Mouse (Mus musculus) hindbrain, embryonic 16.5 days (tissue): ENCODE data around the gene Fam217a. TPM values are rescaled to one million over a fixed set of nuclear protein-coding genes. Genes with fewer than 3 reads are reported as not detected.
"Not testable (repeated sequence)": the region's sequence is repeated elsewhere in the genome, so short reads cannot be mapped to it uniquely, and the experiment has no call there.

Experiments used
- ATAC-seq: fragments of 200-750 bp; cut with Nextera tagmentation; 2 replicates; pipeline ENCODE4 v1.8.0; 2017; ENCODE audit warnings: moderate TSS enrichment, moderate library complexity
- H3K27ac ChIP-seq: fragments of 300-500 bp; sonication (generic); 2 replicates; pipeline ENCODE4 v1.5.1; 2014; ENCODE audit warnings: low read depth, mild to moderate bottlenecking, control low read depth, low read length, moderate library complexity
- H3K27me3 ChIP-seq: fragments of 300-500 bp; sonication (generic); replicated peaks from 2 replicates; pipeline ENCODE4 v1.6.1; 2014; ENCODE audit warnings: low read length; ENCODE audit not compliant: control insufficient read depth, insufficient read depth
- H3K36me3 ChIP-seq: fragments of 300-500 bp; sonication (generic); 2 replicates; pipeline ENCODE4 v1.6.1; 2014; ENCODE audit warnings: mild to moderate bottlenecking, low read length, moderate library complexity, mixed read lengths; ENCODE audit not compliant: control insufficient read depth, insufficient read depth
- H3K4me1 ChIP-seq: fragments of 300-500 bp; sonication (generic); 2 replicates; pipeline ENCODE4 v1.6.1; 2014; ENCODE audit warnings: low read depth, low read length; ENCODE audit not compliant: control insufficient read depth, insufficient read depth
- H3K4me2 ChIP-seq: fragments of 300-500 bp; sonication (generic); 2 replicates; pipeline ENCODE4 v1.6.1; 2014; ENCODE audit warnings: mild to moderate bottlenecking, low read length, control low read depth, moderate library complexity
- H3K4me3 ChIP-seq: fragments of 300-500 bp; sonication (generic); 2 replicates; pipeline ENCODE4 v1.5.1; 2014; ENCODE audit warnings: mild to moderate bottlenecking, low read length, control low read depth, moderate library complexity
- H3K9ac ChIP-seq: fragments of 300-500 bp; sonication (generic); 2 replicates; pipeline ENCODE4 v1.6.1; 2014; ENCODE audit warnings: low read depth, mild to moderate bottlenecking, control low read depth, low read length, moderate library complexity
- H3K9me3 ChIP-seq: fragments of 300-500 bp; sonication (generic); 2 replicates; pipeline ENCODE4 v1.6.1; 2014; ENCODE audit warnings: mild to moderate bottlenecking, low read length, moderate library complexity; ENCODE audit not compliant: control insufficient read depth
- WGBS: fragments of 180-500 bp; shearing (Covaris S2); extraction: QIAGEN DNeasy Blood & Tissue Kit; methylation state at CpG from one replicate; pipeline ENCODE4 v1.1.7; 2014; 5-methylcytosine and 5-hydroxymethylcytosine counted together
- polyA plus RNA-seq: library from polyadenylated mRNA; unstranded; fragments of >200 nt; fragmentation: Nextera tagmentation; extraction: Ambion mirVana; gene quantifications from 2 replicates; pipeline ENCODE4 v1.2.1, GENCODE M21; 2015

Gene Fam217a
- polyA plus RNA-seq, 1 experiment from 2014 or later, result 1.5 TPM

GRCm38 (mm10) chr13:34875741-34876445 lies 48.2 kb downstream of the Fam217a start:
- H3K4me2 ChIP-seq, result peak overlapping the region; percentile 74
- no peaks in the 10 kb centered on the region for H3K36me3 ChIP-seq
- WGBS, result under 1% methylated on average over 33 of the region's 50 CpGs
- H3K4me1 ChIP-seq, result peaks cover 19% of the 10 kb centered on the region
- peak; percentile 13 for ATAC-seq
- peak overlapping the region; percentile 96 for H3K4me3 ChIP-seq
- H3K9ac ChIP-seq, result peak overlapping the region; percentile 93
- no peaks in the 10 kb centered on the region for H3K9me3 ChIP-seq
- no peaks in the 10 kb centered on the region for H3K27me3 ChIP-seq
- H3K27ac ChIP-seq, result peak overlapping the region; percentile 96

GRCm38 (mm10) chr13:34875166-34875710 lies 48.9 kb downstream of the Fam217a start, which contains the start of gene Prpf4b:
TSS of gene Prpf4b (plus strand) at chr13:34875302.
- Histone ChIP-seq H3K27ac (peak within 1 kb of the TSS; percentile 96), H3K4me1 (peaks cover 19% of the 10 kb centered on the region), H3K9me3 (no peaks in the 10 kb centered on the region), H3K27me3 (no peaks in the 10 kb centered on the region), H3K4me2 (peak within 1 kb of the TSS; percentile 74), H3K4me3 (peak within 1 kb of the TSS; percentile 96), H3K36me3 (no peaks in the 10 kb centered on the region), H3K9ac (peak within 1 kb of the TSS; percentile 93)
- 1% methylated on average over 37 of the region's 40 CpGs for WGBS
- peak; percentile 85 for ATAC-seq

GRCm38 (mm10) chr13:34874736-34875135 lies 49.4 kb downstream of the Fam217a start:
- peak overlapping the region; percentile 93 for H3K9ac ChIP-seq
- peak overlapping the region; percentile 96 for H3K4me3 ChIP-seq
- ATAC-seq, result peak; percentile 12; the same call in 1 of the 2 replicates
- not testable (repeated sequence) for H3K9me3 ChIP-seq, H3K36me3 ChIP-seq, H3K27me3 ChIP-seq
- 18% methylated on average over 13 of the region's 13 CpGs for WGBS
- peak overlapping the region; percentile 74 for H3K4me2 ChIP-seq
- peak overlapping the region; percentile 96 for H3K27ac ChIP-seq
- H3K4me1 ChIP-seq, result peaks cover 19% of the 10 kb centered on the region

GRCm38 (mm10) chr13:34873801-34874681 lies 50.1 kb downstream of the Fam217a start:
- 2% methylated on average over 44 of the region's 45 CpGs for WGBS
- Histone ChIP-seq H3K36me3 (no peaks in the 10 kb centered on the region), H3K4me2 (peak overlapping the region; percentile 74), H3K9me3 (no peaks in the 10 kb centered on the region), H3K9ac (peak overlapping the region; percentile 76), H3K4me3 (peak overlapping the region; percentile 96), H3K27ac (peak overlapping the region; percentile 96), H3K27me3 (no peaks in the 10 kb centered on the region), H3K4me1 (peaks cover 19% of the 10 kb centered on the region)
- peak; percentile 95 for ATAC-seq

- Histone ChIP-seq H3K9me3 (no peaks in the 10 kb centered on the region), H3K27ac (no peak overlapping the region), H3K4me3 (no peak overlapping the region), H3K9ac (no peak overlapping the region), H3K36me3 (no peaks in the 10 kb centered on the region), H3K4me2 (no peak overlapping the region), H3K27me3 (no peaks in the 10 kb centered on the region), H3K4me1 (no peaks in the 10 kb centered on the region)
- WGBS, result 38% methylated on average over 7 of the region's 7 CpGs
- ATAC-seq, result peak; percentile 91
These were observed 59.5 kb downstream of the Fam217a start for GRCm38 (mm10) chr13:34864420-34865169.

- not testable (repeated sequence) for H3K27ac ChIP-seq, ATAC-seq, H3K36me3 ChIP-seq, H3K4me1 ChIP-seq, H3K9me3 ChIP-seq, H3K9ac ChIP-seq, H3K4me2 ChIP-seq, H3K4me3 ChIP-seq, H3K27me3 ChIP-seq
- 59% methylated on average over 7 of the region's 8 CpGs for WGBS
These were observed 62.9 kb downstream of the Fam217a start for GRCm38 (mm10) chr13:34861166-34861565.

Other genes with a start within 250 kb of the Fam217a start
- gene Fam50b, start 189.5 kb downstream of the Fam217a start, polyA plus RNA-seq, result not detected in 2 replicates
- 51.4 and 54.6 TPM in 2 replicates for gene Prpf4b, start 49.0 kb downstream of the Fam217a start, polyA plus RNA-seq
- gene 4933417A18Rik, start 99 bp upstream of the Fam217a start, polyA plus RNA-seq, result not detected in 2 replicates
- gene Eci3, start 39.5 kb upstream of the Fam217a start, polyA plus RNA-seq, result 0.62 and 1.6 TPM in 2 replicates
- 111 and 121 TPM in 2 replicates for gene Eci2, start 102.8 kb upstream of the Fam217a start, polyA plus RNA-seq